Mouse (Mus musculus) adrenal gland, adult 2 months (tissue): ENCODE measurements at regions not wholly inside any gene's neighbourhood (a gene's known extent, or its start where the extent isn't known, plus 50 kb on each side); places are given as distances from the start of the nearest gene placed in this dataset.

Source experiments
- DNase-seq: peaks from one replicate; pipeline ENCODE4 v3.0.0; 2021

GRCm38 (mm10) chr5:29142957-29143356, 52.8 kb upstream of the Rnf32 start:
- DNase-seq: no peak

- DNase-seq: no peak
Measured at GRCm38 (mm10) chr5:29142502-29142901, 53.3 kb upstream of the Rnf32 start.

DNA sequence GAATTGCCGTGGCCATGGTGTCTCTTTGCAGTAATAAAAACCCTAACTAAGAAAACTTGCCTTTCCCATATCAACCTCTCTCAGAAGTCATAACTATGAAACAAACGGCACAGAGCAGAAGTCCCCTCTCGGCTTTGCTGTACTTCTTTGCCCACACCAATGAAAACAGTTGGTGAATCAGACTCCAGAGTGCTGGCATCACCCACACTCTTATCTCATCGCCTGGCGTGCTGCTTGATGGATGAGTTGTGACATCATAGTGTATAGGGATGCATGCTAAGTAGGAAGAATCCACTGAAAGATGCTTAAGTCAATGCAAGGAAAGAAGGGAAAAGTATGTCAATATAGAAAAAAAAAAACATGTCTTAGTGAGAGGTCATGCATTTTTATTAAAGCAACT, 58.3 kb upstream of the Rnf32 start:
- DNase-seq: peak; percentile 67

GRCm38 (mm10) chr5:29132261-29132660, 63.5 kb upstream of the Rnf32 start:
- no peak for DNase-seq

- no peak for DNase-seq
Measured at GRCm38 (mm10) chr5:29131762-29132161, 64.0 kb upstream of the Rnf32 start.

- DNase-seq: no peak
Measured at GRCm38 (mm10) chr5:29129724-29130123, 66.1 kb upstream of the Rnf32 start.

GRCm38 (mm10) chr5:29116942-29117341, 78.8 kb upstream of the Rnf32 start:
- no peak for DNase-seq

- no peak for DNase-seq
Measured at GRCm38 (mm10) chr5:29112531-29112930, 83.3 kb upstream of the Rnf32 start.

DNA sequence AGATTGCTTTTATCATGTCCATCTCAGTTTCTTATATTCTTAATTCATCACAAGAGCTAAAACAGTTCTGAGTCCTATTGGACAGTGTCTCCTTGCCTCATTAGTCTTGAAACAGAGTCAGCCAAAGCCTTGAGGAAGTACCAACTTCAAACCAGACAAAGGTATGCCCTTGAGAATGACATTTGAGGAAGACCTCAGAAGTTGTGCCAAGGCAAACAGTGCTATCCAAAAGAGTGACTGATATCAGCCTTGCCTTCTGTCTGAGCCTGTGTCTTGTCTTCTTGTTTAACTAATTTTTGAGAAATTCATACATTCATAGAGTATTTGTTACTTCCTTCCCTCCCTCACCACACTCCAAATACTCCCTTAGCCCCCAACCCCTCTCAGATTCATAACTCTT, 88.5 kb upstream of the Rnf32 start:
- DNase-seq: peak; percentile 73

DNA sequence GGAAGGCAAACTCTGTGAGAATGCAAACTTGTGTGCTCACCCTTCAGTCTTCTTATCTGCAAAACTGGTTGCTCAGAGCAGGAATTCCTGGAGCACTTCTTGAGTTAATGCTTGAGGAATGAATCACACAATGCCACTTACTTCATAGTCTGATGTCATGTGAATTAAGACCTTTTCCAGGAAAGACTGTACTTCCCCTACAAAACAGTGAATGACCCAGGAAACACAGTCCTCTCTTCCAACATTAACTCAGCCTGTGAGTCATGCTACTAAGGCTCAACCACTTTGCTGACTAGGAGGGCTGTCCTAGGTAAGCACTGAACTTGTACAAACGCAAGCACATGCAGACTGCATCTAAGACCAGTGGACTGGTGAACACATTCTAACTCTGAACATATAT, 112.5 kb upstream of the Rnf32 start:
- DNase-seq: no peak

DNA sequence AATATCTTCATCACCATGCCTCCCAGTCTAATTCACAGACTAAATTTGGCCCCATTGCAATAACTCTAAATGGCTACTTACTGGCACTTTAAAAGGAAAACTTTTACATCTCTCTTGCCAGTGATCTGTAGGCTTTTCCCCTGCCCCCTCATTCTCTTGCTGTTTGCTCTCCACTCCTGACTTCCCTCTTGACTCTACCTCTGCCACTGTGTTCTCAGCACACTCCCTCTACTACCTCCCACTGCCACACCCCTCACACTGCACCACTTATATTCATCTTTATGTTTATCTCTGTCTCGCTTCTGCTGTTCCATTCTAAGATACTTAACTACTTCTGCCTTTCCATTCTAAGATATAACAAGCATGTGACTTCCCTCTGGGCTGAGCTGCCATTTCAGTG, 141.4 kb upstream of the Rnf32 start:
- DNase-seq: no peak

GRCm38 (mm10) chr5:29036636-29037035, 159.2 kb upstream of the Rnf32 start:
- DNase-seq: peak; percentile 30

GRCm38 (mm10) chr5:29033462-29033997, 162.3 kb upstream of the Rnf32 start:
- no peak for DNase-seq

- DNase-seq: no peak
Measured at GRCm38 (mm10) chr5:29030525-29030924, 165.3 kb upstream of the Rnf32 start.

DNA sequence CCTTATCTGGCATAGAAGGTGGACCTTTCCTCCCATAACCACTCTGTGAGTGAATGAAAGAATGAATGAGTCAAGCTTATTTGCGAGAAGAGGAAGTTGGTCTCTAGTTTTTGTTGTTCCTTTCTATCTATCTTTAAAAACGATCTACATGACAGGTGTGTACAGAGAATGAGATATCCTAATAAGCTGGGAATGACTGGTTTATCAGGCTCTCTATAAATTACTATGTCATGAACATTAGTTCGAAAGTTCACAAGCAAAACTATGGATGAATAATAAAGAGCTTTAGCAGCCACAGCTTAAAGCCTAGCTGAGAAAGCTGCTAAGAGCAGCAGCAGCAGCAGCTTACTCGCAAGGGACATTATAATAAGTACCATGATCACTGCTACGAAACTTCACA, 165.8 kb upstream of the Rnf32 start:
- DNase-seq: no peak

DNA sequence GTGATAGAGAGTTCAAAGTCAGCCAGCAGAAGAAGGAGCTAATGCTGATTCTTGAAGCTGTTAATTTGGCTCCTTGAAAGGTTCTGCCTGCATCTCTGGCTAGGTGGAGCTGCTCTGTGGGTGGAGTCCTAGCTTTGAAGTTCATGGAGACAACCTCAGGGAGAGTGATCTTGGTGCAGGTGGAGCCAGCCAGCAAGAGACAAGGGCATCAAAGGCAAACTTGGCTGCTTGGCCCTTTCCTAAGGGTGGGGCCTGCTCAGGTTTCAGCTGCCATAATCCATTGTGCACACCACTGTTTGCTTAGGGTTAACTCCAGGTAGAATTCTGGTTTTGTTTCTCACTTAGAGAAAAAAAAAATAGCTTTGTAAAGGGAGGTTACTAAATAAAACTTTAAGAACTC, 170.7 kb upstream of the Rnf32 start:
- no peak for DNase-seq

GRCm38 (mm10) chr5:28992796-28993195, 203.0 kb upstream of the Rnf32 start:
- no peak for DNase-seq

DNA sequence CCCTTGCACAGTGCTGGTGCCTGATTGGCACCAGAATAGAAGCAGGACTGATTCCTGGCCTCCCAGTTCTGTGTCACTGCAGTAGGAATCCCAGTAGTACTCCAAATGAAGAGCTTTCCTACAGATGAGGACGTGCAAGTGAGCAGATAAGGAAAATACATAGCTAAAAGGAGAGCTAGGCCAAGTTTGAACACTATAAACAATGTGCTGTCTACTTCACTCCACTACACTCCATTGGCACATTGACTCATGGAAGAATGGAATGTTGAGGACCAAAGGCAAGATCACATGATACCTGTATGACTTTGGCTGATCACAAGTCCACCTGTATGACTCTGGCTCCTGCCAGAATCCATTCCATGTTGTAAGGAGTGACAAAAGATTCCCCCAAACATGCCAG, 215.9 kb upstream of the Rnf32 start:
- DNase-seq: no peak

GRCm38 (mm10) chr5:28970404-28970803, 225.4 kb upstream of the Rnf32 start:
- no peak for DNase-seq

DNA sequence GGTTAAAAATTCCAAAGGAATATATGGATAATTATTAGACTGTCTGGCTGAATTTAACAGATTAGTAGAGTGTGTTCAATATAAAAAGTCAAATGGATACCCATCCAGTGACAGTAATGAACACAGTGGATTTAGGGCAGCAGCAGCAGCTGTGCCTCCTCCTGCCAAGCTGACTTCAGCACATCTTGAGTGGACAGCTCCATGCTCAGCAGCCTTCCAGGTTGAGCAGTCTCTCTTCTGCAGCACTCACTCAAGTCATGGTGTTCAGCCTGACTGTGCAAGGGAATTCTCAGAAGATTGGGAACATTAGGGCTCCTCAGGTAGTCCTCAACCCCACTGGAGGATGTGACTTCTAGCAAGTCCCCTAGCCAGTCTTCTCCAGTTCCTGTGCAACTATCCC, 240.8 kb upstream of the Rnf32 start:
- DNase-seq: peak; percentile 15

DNA sequence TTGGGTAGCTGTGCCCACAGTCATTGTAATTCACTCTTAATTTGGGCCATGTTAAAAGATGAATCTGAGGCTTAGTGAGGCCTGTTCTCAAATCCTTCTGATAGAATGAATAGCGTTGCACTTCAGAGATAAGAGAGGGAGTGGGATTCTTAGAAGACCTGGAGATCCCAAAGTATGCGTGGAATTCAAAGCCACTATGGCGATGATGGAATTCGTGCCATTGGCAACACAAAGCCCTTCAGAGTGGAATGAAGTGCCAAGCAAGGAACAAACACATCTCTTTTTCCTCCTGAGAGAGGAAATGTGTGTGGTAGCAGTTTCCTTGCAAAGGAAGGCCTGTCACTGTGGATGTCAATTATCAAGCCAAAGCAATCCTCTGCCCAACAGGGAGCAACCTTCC, 248.3 kb upstream of the Rnf32 start:
- no peak for DNase-seq

GRCm38 (mm10) chr5:28943571-28944316, 252.0 kb upstream of the Rnf32 start:
- DNase-seq: no peak

DNA sequence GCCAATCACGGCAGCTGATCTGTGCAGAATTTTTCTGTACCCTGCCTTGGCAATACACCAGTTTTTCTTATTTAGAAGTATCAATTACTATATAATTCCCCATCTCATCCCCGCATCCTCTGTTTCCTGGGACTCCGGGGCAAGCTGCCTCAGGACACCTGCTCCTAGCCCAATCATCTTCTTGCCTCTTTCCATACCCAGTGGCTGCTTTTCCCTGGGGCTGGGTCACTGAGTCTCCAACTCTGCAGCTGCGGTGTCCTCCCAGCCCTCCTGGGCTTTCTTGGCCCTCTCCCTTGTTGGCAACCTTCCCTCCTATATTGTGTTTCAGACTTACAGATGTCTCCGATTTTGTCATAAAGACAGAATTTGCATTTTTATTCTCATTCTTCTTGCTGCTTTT, 254.8 kb upstream of the Rnf32 start:
- DNase-seq: no peak
